Mouse (Mus musculus) stomach, postnatal 0 days (tissue): ENCODE data around the gene Xxylt1. TPM values are rescaled to one million over a fixed set of nuclear protein-coding genes. Genes with fewer than 3 reads are reported as not detected.
A peak's percentile ranks its signal among the peaks of the same experiment; 100 is the strongest.

Experiments
- ATAC-seq: fragments of 200-750 bp; cut with Nextera tagmentation; 2 replicates; pipeline ENCODE4 v1.8.0; 2017; ENCODE audit not compliant: low FRiP score, low TSS enrichment
- DNase-seq: peaks from one replicate; pipeline ENCODE4 v3.0.0-alpha.2; 2016; ENCODE audit warnings: low spot score
- H3K27ac ChIP-seq: fragments of 300-500 bp; sonication (generic); replicated peaks from 2 replicates; pipeline ENCODE4 v1.5.1; 2014; ENCODE audit warnings: mild to moderate bottlenecking, control low read depth
- H3K27me3 ChIP-seq: fragments of 300-500 bp; sonication (generic); 2 replicates; pipeline ENCODE4 v1.6.1; 2014; ENCODE audit warnings: low read length; ENCODE audit not compliant: control insufficient read depth, insufficient read depth
- H3K36me3 ChIP-seq: fragments of 300-500 bp; sonication (generic); 2 replicates; pipeline ENCODE4 v1.6.1; 2014; ENCODE audit warnings: low read length, mixed read lengths; ENCODE audit not compliant: control insufficient read depth, insufficient read depth
- H3K4me1 ChIP-seq: fragments of 300-500 bp; sonication (generic); replicated peaks from 2 replicates; pipeline ENCODE4 v1.6.1; 2014; ENCODE audit warnings: antibody characterized with exemption; ENCODE audit not compliant: control insufficient read depth, insufficient read depth
- H3K4me2 ChIP-seq: fragments of 300-500 bp; sonication (generic); replicated peaks from 2 replicates; pipeline ENCODE4 v1.6.1; 2014; ENCODE audit warnings: low read depth, mild to moderate bottlenecking, control low read depth, moderate library complexity
- H3K4me3 ChIP-seq: fragments of 300-500 bp; sonication (generic); 2 replicates; pipeline ENCODE4 v1.5.1; 2014; ENCODE audit warnings: low read depth, low read length, control low read depth
- H3K9ac ChIP-seq: fragments of 300-500 bp; sonication (generic); 2 replicates; pipeline ENCODE4 v1.6.1; 2014; ENCODE audit warnings: mild to moderate bottlenecking, low read length, control low read depth, mixed read lengths
- H3K9me3 ChIP-seq: fragments of 300-500 bp; sonication (generic); 2 replicates; pipeline ENCODE4 v1.6.1; 2016; ENCODE audit warnings: low read length; ENCODE audit not compliant: control insufficient read depth
- CTCF ChIP-seq: IDR thresholded peaks from 2 replicates; pipeline ENCODE4 v1.5.1; 2016; ENCODE audit warnings: antibody characterized with exemption, low read depth, mild to moderate bottlenecking, moderate library complexity
- EP300 ChIP-seq: optimal IDR thresholded peaks from 2 replicates; pipeline ENCODE3; 2016; ENCODE audit warnings: antibody characterized with exemption
- WGBS: fragments of 180-500 bp; shearing (Covaris S2); extraction: QIAGEN DNeasy Blood & Tissue Kit; methylation state at CpG from one replicate; pipeline ENCODE4 v1.1.7; 2014; 5-methylcytosine and 5-hydroxymethylcytosine counted together
- polyA plus RNA-seq: library from polyadenylated mRNA; unstranded; fragments of >200 nt; fragmentation: Nextera tagmentation; extraction: Ambion mirVana; gene quantifications from 2 replicates; pipeline ENCODE4 v1.2.1, GENCODE M21; 2015

The Xxylt1 gene
- polyA plus RNA-seq, 1 experiment from 2014 or later: 7.2 TPM

DNA sequence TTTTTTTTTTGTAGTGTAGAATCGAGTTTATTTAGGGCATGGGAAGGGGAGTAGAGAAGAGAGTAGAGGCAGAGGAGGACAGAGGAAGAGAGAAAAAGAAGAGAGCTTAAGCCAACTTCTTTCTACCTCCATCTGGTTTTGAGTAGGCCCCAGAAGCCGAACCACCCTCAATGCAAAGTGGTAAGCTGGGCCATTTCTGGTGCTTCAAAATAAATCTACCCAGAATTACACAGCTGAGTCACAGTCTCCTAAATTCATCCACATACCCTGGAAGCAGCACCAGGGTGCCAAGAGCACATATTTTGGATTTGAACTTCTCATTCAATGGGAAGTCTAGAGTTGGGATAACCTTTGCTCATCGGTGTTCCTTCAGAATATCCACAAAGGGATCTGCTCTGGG lies 152.1 kb downstream of the Xxylt1 start:
- no peak overlapping the region for H3K4me3 ChIP-seq
- no peak for TF ChIP-seq EP300
- no peak for TF ChIP-seq CTCF
- H3K27ac ChIP-seq: no peak overlapping the region
- no peaks in the 10 kb centered on the region for H3K36me3 ChIP-seq
- 93% methylated on average over 3 of the region's 3 CpGs for WGBS
- no peak for ATAC-seq
- no peaks in the 10 kb centered on the region for H3K4me1 ChIP-seq
- H3K9ac ChIP-seq: no peak overlapping the region
- no peaks in the 10 kb centered on the region for H3K27me3 ChIP-seq
- DNase-seq: no peak
- H3K9me3 ChIP-seq: no peaks in the 10 kb centered on the region
- no peak overlapping the region for H3K4me2 ChIP-seq

DNA sequence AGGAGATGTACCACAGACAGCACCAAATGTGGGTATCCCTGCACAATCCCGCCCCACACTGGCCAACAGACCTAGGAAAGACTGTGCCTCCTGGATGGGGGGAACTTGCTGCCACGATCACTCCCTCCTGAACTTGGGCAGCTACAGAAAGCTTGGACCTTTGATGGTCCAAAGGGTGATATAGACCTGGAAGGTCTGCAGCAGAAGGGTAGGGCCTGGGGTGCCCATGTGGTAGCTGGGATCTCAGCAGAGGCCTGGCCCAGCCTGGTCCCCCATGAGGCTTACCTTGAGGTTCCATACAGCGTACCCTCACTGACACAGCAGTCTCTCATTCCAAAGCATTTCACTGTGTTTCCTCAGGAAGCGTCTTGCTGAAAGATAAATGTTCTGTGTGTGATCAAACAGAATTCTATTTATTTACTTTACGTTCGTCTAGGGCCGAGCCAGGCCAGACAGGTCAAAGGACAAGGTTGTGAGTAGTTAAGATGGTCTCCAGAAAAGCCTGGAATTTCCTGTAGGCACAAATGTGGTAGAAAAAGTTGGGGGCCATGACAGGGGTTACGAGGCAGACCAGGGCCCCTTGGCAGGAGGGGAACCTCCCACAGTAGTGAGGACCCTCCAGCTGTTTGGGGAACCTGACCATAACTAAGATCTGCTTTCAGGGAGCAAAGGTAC lies 153.0 kb downstream of the Xxylt1 start:
- Histone ChIP-seq H3K4me1 (no peaks in the 10 kb centered on the region), H3K9me3 (no peaks in the 10 kb centered on the region), H3K4me2 (no peak overlapping the region), H3K4me3 (no peak overlapping the region), H3K36me3 (no peaks in the 10 kb centered on the region), H3K9ac (no peak overlapping the region), H3K27me3 (no peaks in the 10 kb centered on the region), H3K27ac (no peak overlapping the region)
- no peak for ATAC-seq
- TF ChIP-seq CTCF: no peak
- no peak for TF ChIP-seq EP300
- WGBS: 59% methylated on average over 8 of the region's 8 CpGs
- peak; percentile 11 for DNase-seq

DNA sequence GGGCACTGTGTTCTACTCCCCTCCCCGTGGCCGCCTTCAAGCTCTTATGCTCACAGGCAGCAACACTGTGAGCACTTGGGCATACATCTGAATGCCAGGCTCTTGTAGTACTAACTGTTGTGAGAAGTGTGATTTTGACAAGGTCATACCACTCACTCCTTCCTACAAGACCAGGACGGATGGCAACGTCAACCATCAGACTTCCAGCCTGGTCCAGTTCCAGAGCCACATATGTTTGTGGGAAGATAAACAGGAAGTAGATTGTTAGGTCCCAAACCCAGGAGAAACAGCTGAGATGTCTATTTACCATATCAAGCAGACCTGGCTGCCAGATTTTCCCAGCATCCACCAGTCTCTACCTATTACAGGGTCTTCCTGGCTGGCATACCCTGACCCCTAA lies 155.7 kb downstream of the Xxylt1 start:
- no peaks in the 10 kb centered on the region for H3K4me1 ChIP-seq
- ATAC-seq: no peak
- no peak overlapping the region for H3K9ac ChIP-seq
- no peaks in the 10 kb centered on the region for H3K36me3 ChIP-seq
- TF ChIP-seq EP300 (no peak), CTCF (no peak)
- H3K27me3 ChIP-seq: no peaks in the 10 kb centered on the region
- H3K27ac ChIP-seq: no peak overlapping the region
- H3K9me3 ChIP-seq: no peaks in the 10 kb centered on the region
- no peak overlapping the region for H3K4me2 ChIP-seq
- no peak for DNase-seq
- 68% methylated on average over 4 of the region's 4 CpGs for WGBS
- no peak overlapping the region for H3K4me3 ChIP-seq

DNA sequence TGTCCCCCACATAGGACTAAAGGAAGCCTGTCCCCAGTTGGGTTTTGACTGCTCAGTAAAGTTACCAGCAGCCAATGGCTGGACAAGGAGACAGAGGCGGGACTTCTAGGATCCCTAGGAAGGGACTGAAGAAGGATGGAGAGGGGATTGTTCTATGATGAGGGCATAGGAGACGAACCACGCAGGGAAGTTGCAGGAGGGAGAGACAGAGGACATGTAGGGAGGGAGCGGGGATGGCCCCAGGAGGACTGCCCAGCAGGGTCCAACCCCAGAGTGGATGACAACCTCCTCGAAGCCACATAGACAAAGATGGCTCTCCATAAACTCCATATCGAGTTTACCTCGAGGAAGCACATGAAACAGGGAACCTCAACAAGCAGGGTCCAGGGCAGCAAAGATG lies 157.3 kb downstream of the Xxylt1 start:
- no peak overlapping the region for H3K9ac ChIP-seq
- no peaks in the 10 kb centered on the region for H3K4me1 ChIP-seq
- ATAC-seq (no peak), DNase-seq (no peak)
- H3K4me2 ChIP-seq: no peak overlapping the region
- WGBS: 73% methylated on average over 7 of the region's 7 CpGs
- H3K27ac ChIP-seq: no peak overlapping the region
- no peaks in the 10 kb centered on the region; the same call in 1 of the 2 replicates for H3K9me3 ChIP-seq
- no peak for TF ChIP-seq EP300
- TF ChIP-seq CTCF: no peak
- no peaks in the 10 kb centered on the region for H3K27me3 ChIP-seq
- no peak overlapping the region for H3K4me3 ChIP-seq
- H3K36me3 ChIP-seq: no peaks in the 10 kb centered on the region

DNA sequence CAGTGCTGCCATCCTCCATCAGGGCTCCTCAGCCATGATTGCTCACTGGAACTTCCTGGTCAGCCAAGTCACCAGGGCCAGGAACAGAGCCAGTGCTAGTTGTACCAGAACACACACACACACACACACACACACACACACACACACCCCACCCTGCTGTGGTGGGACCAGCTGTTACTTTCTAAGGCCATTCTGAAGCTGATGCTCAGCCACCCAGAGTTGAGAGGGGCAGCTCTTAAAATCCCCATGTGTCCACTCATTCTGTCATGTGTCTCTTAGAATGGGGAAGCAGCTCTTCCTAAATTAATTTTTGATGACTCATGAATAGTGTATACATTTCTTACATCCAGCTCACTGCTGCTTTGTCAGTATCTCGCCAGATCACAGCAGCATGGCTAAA lies 158.7 kb downstream of the Xxylt1 start:
- no peak overlapping the region for H3K4me3 ChIP-seq
- no peaks in the 10 kb centered on the region for H3K36me3 ChIP-seq
- WGBS: 50% methylated on average over 1 of the region's 1 CpGs

DNA sequence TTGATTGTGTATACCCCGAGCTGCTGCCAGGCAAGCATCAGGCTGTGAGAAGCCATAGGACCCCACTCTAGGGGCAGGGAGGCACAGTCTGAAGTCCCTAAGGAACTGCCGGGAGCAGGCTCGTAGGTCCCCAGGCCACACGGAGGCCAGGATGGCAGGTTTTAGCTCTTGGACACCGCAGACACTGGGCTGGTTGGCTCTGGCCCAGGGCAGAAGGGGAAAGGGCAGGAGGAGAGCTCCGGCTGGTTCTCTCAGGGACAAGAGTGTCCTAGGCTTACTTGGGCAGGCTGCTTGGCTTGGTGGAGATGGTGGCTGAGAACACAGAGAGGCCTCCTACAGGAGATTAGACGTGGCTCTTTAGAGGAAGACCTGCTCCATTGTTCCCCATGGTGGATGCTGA lies 162.4 kb downstream of the Xxylt1 start:
- Histone ChIP-seq H3K36me3 (no peaks in the 10 kb centered on the region), H3K4me1 (no peaks in the 10 kb centered on the region), H3K9ac (no peak overlapping the region), H3K27ac (no peak overlapping the region), H3K9me3 (no peaks in the 10 kb centered on the region; the same call in 1 of the 2 replicates), H3K4me3 (no peak overlapping the region), H3K27me3 (no peaks in the 10 kb centered on the region), H3K4me2 (no peak overlapping the region)
- DNase-seq (no peak), ATAC-seq (no peak)
- TF ChIP-seq CTCF (no peak), EP300 (no peak)
- 92% methylated on average over 7 of the region's 7 CpGs for WGBS

More for the DNA sequence above, 158.7 kb downstream of the Xxylt1 start:
- Histone ChIP-seq H3K4me1 (no peaks in the 10 kb centered on the region), H3K4me2 (no peak overlapping the region), H3K27ac (no peak overlapping the region), H3K27me3 (no peaks in the 10 kb centered on the region), H3K9ac (no peak overlapping the region), H3K9me3 (no peaks in the 10 kb centered on the region; the same call in 1 of the 2 replicates)
- peak; percentile 10; the same call in 1 of the 2 replicates for ATAC-seq
- DNase-seq: no peak
- no peak for TF ChIP-seq EP300
- no peak for TF ChIP-seq CTCF
